Mouse (Mus musculus) mammary gland, adult 2 months (tissue): Measurements from ENCODE around the gene 2510002D24Rik. TPM values are rescaled to one million over a fixed set of nuclear protein-coding genes. Genes with fewer than 3 reads are reported as not detected.

Experiments used
- polyA plus RNA-seq: library from polyadenylated mRNA; depleted of rRNA; stranded (reverse); fragments of >200 nt; gene quantifications from 2 replicates; pipeline ENCODE4 v1.2.3, GENCODE M21; 2012; ENCODE audit warnings: low replicate concordance; rRNA removed

The 2510002D24Rik gene
- 53.5 and 66.9 TPM in 2 replicates for polyA plus RNA-seq

DNA sequence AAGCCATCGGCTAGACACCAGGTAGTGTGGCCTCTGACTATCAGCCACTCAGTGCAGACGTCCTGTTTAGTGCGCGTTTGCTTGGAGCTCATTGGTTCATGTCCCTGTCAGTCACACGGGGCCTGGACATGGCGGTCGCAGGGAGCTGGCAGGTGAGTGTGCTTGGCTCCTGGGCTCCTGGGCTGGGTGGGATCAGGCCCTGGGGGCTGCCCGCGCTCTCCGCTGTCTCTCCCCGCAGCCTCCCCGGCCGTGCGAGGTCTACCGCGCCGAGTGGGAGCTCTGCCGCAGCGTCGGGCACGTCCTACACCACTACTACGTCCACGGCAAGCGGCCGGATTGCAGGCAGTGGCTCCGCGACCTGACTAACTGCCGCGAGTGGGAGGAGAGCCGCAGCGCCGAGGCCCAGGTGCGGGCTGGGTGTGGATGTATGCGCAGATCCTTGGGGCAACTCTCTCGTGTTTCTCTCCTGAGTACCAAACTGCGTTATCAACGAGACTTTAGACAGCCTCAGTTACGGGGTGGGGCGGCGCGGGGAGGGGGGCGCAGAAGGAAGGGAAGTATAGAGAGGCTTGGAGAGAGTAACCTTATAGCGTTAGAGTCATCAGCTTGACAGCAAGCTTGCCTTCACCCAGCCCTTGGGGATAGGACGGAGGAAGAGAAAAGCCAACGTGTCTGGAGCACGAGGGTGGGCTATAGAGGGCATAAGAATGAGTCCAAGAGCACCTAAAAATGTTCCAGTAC lies at the start of gene 2510002D24Rik, which contains the start of gene Gm28539:
Gene 2510002D24Rik (plus strand): TSS at position 111 of the 741 bp plus-strand sequence.
Gene Gm28539 (plus strand): TSS at position 117 of the 741 bp plus-strand sequence.

DNA sequence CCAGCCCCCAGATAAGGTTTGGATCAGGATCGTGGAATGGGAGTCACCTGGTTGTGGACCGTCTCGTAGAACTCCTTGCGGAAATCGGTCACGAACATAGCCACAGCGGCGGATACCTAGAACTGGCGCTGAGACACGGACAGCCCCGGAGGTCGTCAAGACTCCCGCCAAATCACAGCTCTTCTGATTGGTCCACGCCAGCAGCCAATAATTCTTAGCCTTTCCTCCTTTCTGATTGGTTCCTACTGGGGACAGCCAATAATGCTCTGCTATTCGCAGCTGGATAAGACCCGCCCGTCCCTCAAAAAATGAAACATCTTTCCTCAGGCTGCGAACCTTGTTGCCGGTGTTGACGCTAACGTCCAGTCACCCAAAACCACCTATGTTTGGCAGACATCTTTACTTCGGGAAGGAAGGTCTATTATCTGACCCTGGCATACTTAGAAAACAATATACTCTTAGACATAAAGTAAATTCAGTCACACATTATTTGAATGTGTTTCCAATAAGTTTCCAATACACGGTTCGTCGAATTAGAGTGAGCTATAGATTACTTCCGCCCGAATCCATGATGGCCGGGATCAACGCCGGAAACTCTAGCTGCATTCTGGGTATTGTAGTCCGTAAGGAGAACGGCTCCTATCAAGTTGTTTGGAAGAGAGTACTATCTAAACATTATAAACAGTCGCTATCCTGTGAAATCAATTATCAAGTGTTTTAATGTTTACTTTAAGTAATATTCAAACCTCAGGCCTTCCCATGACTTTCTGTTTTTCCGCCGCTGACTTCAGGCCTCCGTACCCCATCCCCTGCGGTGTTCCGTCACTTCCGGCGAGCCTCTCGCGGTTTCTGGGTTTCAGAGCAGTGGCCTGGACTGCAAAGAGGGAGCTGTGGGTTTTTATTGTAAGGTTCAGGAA lies 24.7 kb upstream of the 2510002D24Rik start, which contains the start of the genes Ufd1 and Cdc45:
Gene Ufd1 (plus strand): TSS at position 312 of the 917 bp plus-strand sequence.
Gene Cdc45 (minus strand): TSS at position 520 of the 917 bp plus-strand sequence.

DNA sequence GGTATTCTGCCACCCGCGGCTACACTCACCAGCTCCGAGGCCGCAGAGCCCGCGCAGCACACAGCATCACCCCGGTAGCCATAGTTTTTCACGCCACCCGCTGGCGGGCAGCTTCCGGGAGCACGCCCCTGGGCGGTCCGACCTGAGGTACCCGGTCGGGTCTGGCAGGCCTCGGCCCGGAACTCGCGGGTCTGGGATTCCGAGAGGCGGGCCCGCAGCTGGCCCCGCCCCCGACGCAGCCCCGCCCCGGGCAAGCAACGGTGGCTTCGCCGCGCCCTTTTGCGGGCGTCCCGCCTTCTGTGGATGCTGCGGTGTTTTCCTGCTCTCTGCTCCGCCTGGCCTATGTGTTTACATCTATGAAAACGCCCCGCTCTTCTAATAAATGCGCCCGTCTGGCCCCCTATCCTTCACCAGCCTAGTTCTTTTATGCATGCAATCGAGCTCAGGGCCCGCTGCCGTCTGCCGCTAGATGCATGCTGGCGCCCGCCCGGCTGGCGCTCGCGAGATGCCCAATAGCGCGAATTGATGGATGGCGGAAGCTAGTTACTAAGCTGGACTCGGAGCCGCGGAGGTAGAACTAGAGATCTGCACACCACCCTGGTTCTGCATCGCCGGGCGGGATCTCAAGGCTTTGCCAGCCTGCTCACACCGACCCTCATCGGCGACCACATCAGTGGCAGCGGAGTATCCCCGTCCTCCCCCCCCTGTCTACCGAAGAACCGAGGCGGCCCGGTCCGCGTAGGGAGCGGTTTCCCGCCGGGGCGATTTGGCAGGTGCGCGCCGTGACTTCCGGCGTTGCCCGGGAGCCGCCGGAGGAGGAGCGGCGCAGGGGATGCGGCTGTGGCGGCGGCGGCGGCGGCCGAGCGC lies 40.3 kb downstream of the 2510002D24Rik start, which contains the start of the genes Mrpl40 and Hira:
Gene Mrpl40 (minus strand): TSS at position 421 of the 867 bp plus-strand sequence.
Gene Hira (plus strand): TSS at position 596 of the 867 bp plus-strand sequence.

Other genes with a start within 250 kb of the 2510002D24Rik start
- gene Tbx1, start 245.9 kb upstream of the 2510002D24Rik start, polyA plus RNA-seq: 3.7 and 21.5 TPM in 2 replicates
- gene Gp1bb, start 214.2 kb upstream of the 2510002D24Rik start, polyA plus RNA-seq: 0.80 and 8.0 TPM in 2 replicates
- 10.5 and 12.7 TPM in 2 replicates for gene Gm49601, start 210.2 kb upstream of the 2510002D24Rik start, polyA plus RNA-seq
- gene Sept5, start 206.6 kb upstream of the 2510002D24Rik start, polyA plus RNA-seq: 15.8 and 16.6 TPM in 2 replicates
- gene Cldn5, start 59.7 kb upstream of the 2510002D24Rik start, polyA plus RNA-seq: 67.5 and 135 TPM in 2 replicates
- 24.2 and 41.9 TPM in 2 replicates for gene Ufd1, start 24.8 kb upstream of the 2510002D24Rik start, polyA plus RNA-seq
- gene Cdc45, start 24.6 kb upstream of the 2510002D24Rik start, polyA plus RNA-seq: 6.8 and 9.5 TPM in 2 replicates
- gene Gm28539, start within 50 bp of the 2510002D24Rik start, polyA plus RNA-seq: 3.7 TPM in 1 of 2 replicates, not detected in the other
- gene Mrpl40, start 40.3 kb downstream of the 2510002D24Rik start, polyA plus RNA-seq: 9.0 and 12.6 TPM in 2 replicates
- 50.6 and 52.7 TPM in 2 replicates for gene Hira, start 40.5 kb downstream of the 2510002D24Rik start, polyA plus RNA-seq